Comparison of ENCODE assay signal across 16 mouse cellular contexts in genomic region chr5:92959708-92960107, GRCm38 (mm10).
DNase-seq lines count a peak whose midpoint lies in the region; ATAC-seq lines count a peak whose summit lies in the region.
"Had no signal": no experiment of that assay in that cellular context is flagged by ENCODE, and none has a peak within 500 bp of the region (broad histone marks: within the 10 kb centered on the region; RNA-seq: fewer than 3 reads in every experiment).

No protein-coding gene starts in this region.

- H3K27me3 ChIP-seq in heart, embryonic 14.5 days (ENCODE audit: control insufficient read depth, insufficient read depth, low read length), result no peaks in the 10 kb centered on the region
- no peaks in the 10 kb centered on the region for H3K27me3 ChIP-seq in limb, embryonic 13.5 days
- H3K27me3 ChIP-seq: liver, embryonic 13.5 days had no signal

- no peak for ATAC-seq in heart, embryonic 14.5 days (ENCODE audit: insufficient number of reproducible peaks, insufficient read depth, low FRiP score, low read depth)
- ATAC-seq in limb, embryonic 13.5 days (ENCODE audit: low FRiP score, low read depth), result 0 out of 2 replicates have a peak, but pooled peaks have one; percentile 17

- peaks cover 82% of the 10 kb centered on the region for H3K36me3 ChIP-seq in heart, embryonic 14.5 days (ENCODE audit: control insufficient read depth, insufficient read depth, low read length)
- peaks cover 27% of the 10 kb centered on the region for H3K36me3 ChIP-seq in limb, embryonic 13.5 days
- H3K36me3 ChIP-seq: liver, embryonic 13.5 days had no signal

- intact Hi-C loops in heart, postnatal 14 days (cut with DNase I), result loop anchor here (5.0 to 10.0 kb wide), 2 partner anchors 155 to 203 kb away; no protein-coding TSS in a partner anchor
- intact Hi-C loops in gastrocnemius, postnatal 36 days (cut with DNase I), result no loop called here

- 22% methylated on average over 9 of the region's 9 CpGs for WGBS in heart, embryonic 14.5 days
- 50% methylated on average over 9 of the region's 9 CpGs for WGBS in limb, embryonic 13.5 days

- peaks cover 30 to 54% of the 10 kb centered on the region in 2 experiments for H3K4me1 ChIP-seq in heart, embryonic 14.5 days (ENCODE audit: control insufficient read depth in 2 of 2, insufficient read depth in 2 of 2, low read length in 2 of 2)
- H3K4me1 ChIP-seq in limb, embryonic 13.5 days, result peaks cover 33% of the 10 kb centered on the region
- H3K4me1 ChIP-seq: liver, embryonic 13.5 days had no signal

- H3K4me3 ChIP-seq in heart, embryonic 14.5 days (ENCODE audit: control insufficient read depth in 1 of 2, insufficient read depth in 1 of 2, low read depth in 1 of 2, low read length in 2 of 2), result no peak overlapping the region
- no peak overlapping the region for H3K4me3 ChIP-seq in limb, embryonic 13.5 days
- H3K4me3 ChIP-seq: liver, embryonic 13.5 days had no signal

- DNase-seq in cerebellum, adult 11 months, result peak; percentile 24
- DNase-seq in cerebellum, postnatal 10 days, result no peak
- no peak for DNase-seq in heart, postnatal 14 days
- peak; percentile 59 for DNase-seq in cerebellum, adult 9-10 months
- no peak for DNase-seq in gastrocnemius, postnatal 36 days
- DNase-seq in adrenal gland, adult (ENCODE audit: inconsistent age in 2 of 2, low spot score in 1 of 2), result no peak
- DNase-seq: adrenal gland, postnatal 25 days; gastrocnemius, postnatal 10 days; kidney, postnatal 14 days; layer of hippocampus, postnatal 36 days; liver, embryonic 13.5 days; lung, postnatal 36 days; right cerebral cortex, postnatal 4 days; thymus, adult 18-20 months had no signal

- no peaks in the 10 kb centered on the region for H3K9me3 ChIP-seq in heart, embryonic 14.5 days (ENCODE audit: control insufficient read depth, low read length)
- no peaks in the 10 kb centered on the region for H3K9me3 ChIP-seq in limb, embryonic 13.5 days
- H3K9me3 ChIP-seq: liver, embryonic 13.5 days had no signal

- peak overlapping the region; percentile 74 to 95 for H3K27ac ChIP-seq in heart, embryonic 14.5 days (replicated peaks in 1 of 2; ENCODE audit: control insufficient read depth in 1 of 2, insufficient read depth in 1 of 2, low read depth in 2 of 2, low read length in 2 of 2)
- H3K27ac ChIP-seq in limb, embryonic 13.5 days, result peak overlapping the region; percentile 39; the same call in 1 of the 2 replicates
- H3K27ac ChIP-seq: liver, embryonic 13.5 days had no signal

- peak overlapping the region; percentile 28 for H3K4me2 ChIP-seq in heart, embryonic 14.5 days (ENCODE audit: low read length)
- H3K4me2 ChIP-seq in limb, embryonic 13.5 days (replicated peaks), result no peak overlapping the region
- H3K4me2 ChIP-seq: liver, embryonic 13.5 days had no signal

- H3K9ac ChIP-seq in heart, embryonic 14.5 days (ENCODE audit: low read length), result peak overlapping the region; percentile 62
- no peak overlapping the region for H3K9ac ChIP-seq in limb, embryonic 13.5 days
- H3K9ac ChIP-seq: liver, embryonic 13.5 days had no signal

Comparison
In these comparisons a context has a peak if more than half of its experiments do, and no peak if none do; other contexts are left out.
1. DNase-seq: peak in cerebellum, adult 11 months (single experiment) and cerebellum, adult 9-10 months (single experiment); none in cerebellum, postnatal 10 days (0 of 2), heart, postnatal 14 days (0 of 2), gastrocnemius, postnatal 36 days (0 of 2) and adrenal gland, adult (0 of 2).